Mouse (Mus musculus): ENCODE results near the gene Cfi.

The Cfi gene

GRCm38 (mm10) chr3:129835388-129835934 lies at the start of gene Cfi:
Gene Cfi, plus strand, starts transcription at chr3:129835884.
- DNase-seq (ENCODE audit: low spot score) = no peak

- DNase-seq (ENCODE audit: low spot score) = no peak
Observed at GRCm38 (mm10) chr3:129793801-129794200, 41.9 kb upstream of the Cfi start.

GRCm38 (mm10) chr3:129797341-129797740 lies 38.3 kb upstream of the Cfi start:
- no peak for DNase-seq (ENCODE audit: low spot score)

GRCm38 (mm10) chr3:129798551-129798950 lies 37.1 kb upstream of the Cfi start:
- no peak for DNase-seq (ENCODE audit: low spot score)

GRCm38 (mm10) chr3:129799011-129799410 lies 36.7 kb upstream of the Cfi start:
- no peak for DNase-seq (ENCODE audit: low spot score)

DNA sequence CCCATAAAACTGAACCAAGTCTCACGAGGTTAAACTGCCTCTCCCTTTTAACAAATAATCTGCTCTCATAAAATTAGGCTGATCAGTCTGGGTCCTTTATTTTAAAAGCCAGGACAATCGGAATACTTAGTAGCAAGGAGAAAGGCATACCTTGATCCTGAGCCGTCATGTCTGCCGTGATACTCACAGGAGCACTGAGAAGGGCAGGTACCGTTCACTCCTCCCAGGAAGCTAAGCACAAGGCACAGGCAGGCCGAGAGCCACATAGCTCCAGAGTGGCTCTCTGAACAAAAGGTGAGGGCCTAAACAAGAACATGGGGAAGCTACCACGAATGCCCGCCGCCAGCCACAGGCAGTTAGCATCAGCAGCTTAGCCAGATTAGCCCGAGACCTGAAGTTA lies 31.9 kb upstream of the Cfi start, which contains the start of gene Lrit3:
Gene Lrit3 (minus strand): TSS at position 266 of the 400 bp plus-strand sequence.
- DNase-seq (ENCODE audit: low spot score) = no peak

GRCm38 (mm10) chr3:129820847-129821246 lies 14.8 kb upstream of the Cfi start:
- DNase-seq (ENCODE audit: low spot score) = no peak

- DNase-seq (ENCODE audit: low spot score) = no peak
Observed at GRCm38 (mm10) chr3:129821736-129822135, 13.9 kb upstream of the Cfi start.

DNA sequence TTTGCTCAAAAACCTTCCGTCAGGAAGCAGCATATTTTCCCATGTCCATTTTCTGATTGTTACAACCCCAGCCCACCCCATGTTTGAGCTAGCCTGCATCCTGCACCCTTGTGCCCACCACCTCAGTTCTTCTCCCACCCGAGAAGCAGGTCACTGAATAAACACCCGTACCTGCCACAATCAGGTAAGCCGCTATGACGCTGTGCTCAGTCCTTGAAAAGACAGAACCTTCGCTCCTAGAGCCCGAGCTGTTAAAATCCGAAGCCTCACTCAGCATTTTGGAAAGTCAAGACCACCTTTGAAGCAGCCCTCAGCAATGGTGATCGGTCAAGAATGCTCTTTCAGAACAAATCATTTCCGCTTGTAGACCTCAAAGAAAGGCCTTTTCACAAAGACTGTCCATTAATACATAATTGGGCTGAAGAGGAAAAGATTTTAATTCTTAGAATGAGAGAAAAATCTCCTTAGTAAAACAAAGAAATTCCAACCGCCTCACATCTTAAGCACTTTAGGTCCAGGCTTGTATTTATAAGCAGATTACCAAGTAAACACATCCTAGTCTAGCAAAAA lies 13.4 kb upstream of the Cfi start, which contains the start of gene Rrh:
Gene Rrh (minus strand): TSS at position 382 of the 570 bp plus-strand sequence.
- DNase-seq (ENCODE audit: low spot score) = no peak

- DNase-seq (ENCODE audit: low spot score) = no peak
Observed at GRCm38 (mm10) chr3:129823293-129823692, 12.4 kb upstream of the Cfi start.

- DNase-seq (ENCODE audit: low spot score) = no peak
Observed at GRCm38 (mm10) chr3:129824146-129824545, 11.5 kb upstream of the Cfi start.

DNA sequence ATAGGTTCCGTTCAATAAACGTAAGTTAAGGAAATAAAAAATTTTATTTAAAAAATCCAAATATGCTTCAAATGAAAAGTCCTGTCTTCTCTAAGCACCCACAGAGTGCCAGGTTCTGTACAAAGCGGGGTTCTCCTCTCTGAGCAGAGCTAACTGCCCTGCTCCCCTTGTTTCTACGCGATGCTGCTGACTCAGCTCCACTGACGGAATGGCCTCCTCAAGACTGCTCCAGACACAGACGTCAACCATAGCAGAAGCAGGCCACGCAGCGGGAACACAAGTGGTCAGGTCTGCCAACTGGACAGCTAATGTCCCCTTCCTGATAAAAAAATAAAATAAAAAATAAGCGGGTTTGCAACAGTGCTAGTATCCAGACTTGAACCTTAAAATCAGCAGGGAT lies 10.8 kb upstream of the Cfi start:
- DNase-seq (ENCODE audit: low spot score) = no peak

GRCm38 (mm10) chr3:129826691-129827090 lies 9.0 kb upstream of the Cfi start:
- DNase-seq (ENCODE audit: low spot score) = no peak

- DNase-seq (ENCODE audit: low spot score) = no peak
Observed at GRCm38 (mm10) chr3:129827691-129828090, 8.0 kb upstream of the Cfi start.

DNA sequence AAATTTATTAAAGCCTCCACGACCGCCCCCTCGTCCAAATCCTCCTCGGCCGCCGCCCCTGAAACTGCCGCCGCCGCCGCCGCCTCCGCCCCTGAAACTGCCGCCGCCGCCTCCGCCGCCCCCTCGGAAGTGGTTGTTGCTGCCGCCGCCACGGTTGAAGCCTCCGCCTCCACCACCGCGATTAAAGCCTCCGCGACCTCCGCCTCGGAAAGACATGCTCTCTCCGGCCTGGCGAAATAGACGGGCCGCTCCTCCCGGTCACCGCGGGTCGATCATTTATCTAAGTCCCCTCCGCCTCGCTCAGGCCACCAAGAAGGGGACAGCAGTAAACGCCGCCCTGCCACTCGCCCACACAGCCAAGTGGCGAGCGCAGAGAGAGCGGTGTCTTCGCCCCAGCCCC lies 5.1 kb upstream of the Cfi start:
- DNase-seq (ENCODE audit: low spot score) = no peak

GRCm38 (mm10) chr3:129831035-129831568 lies 4.6 kb upstream of the Cfi start, which contains the start of gene Gar1:
Gene Gar1, minus strand, starts transcription at chr3:129831396.
- DNase-seq (ENCODE audit: low spot score) = peak; percentile 94

DNA sequence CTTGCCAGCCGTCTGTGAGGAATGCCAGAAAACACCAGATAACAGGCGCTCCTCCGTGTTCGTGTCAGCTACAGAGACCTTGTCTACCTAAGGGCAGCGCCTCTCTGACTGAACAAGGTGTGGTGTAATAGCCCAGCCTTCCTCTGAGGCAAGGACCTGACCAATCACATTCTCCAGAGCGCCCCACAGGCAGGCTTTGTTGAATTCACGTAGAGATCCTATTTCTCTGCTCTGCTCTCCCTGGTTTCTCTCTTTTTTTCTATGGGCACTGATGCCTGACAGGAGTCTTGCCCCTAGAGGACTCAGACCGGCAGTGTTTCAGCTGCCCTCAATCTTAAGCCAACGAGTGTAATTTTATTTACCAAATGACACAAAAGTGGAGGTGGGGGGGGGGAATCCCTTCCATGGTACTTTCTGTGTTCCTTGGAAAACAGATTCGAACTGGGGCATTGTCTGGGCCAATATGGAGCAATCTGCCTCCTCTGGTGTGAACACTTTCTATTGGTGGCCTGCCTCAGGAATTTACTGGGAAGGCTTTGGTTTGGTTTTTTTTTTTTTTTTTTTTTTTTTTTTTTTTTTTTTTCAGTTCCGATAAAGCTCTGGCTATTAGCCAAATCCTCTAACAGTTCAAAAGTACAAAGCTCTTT lies 490 bp downstream of the Cfi start:
- no peak for DNase-seq (ENCODE audit: low spot score)

GRCm38 (mm10) chr3:129836965-129837364 lies 1.3 kb downstream of the Cfi start:
- no peak for DNase-seq (ENCODE audit: low spot score)

- no peak for DNase-seq (ENCODE audit: low spot score)
Observed at GRCm38 (mm10) chr3:129838017-129838416, 2.3 kb downstream of the Cfi start.

DNA sequence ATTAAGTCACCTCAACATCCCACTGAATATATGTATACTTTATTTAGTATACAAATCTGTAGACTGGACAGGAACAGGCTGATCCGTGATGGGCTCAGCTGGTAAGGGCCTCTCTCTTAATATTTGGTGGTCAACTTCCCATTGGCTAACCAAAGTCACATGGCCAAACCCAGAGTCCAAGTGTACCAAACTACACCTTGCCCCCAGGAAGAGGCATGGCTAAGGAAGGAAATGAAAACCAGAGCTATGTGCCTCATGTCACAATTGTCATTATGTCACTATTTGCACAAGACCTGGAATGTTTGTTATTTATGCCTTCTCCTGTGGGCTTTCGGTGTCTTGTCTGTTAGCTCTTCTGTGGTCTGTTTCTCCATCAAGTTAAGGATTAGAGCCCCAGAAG lies 10.2 kb downstream of the Cfi start:
- DNase-seq (ENCODE audit: low spot score) = no peak

- DNase-seq (ENCODE audit: low spot score) = no peak
Observed at GRCm38 (mm10) chr3:129846846-129847245, 11.2 kb downstream of the Cfi start.

GRCm38 (mm10) chr3:129862592-129862991 lies 26.9 kb downstream of the Cfi start:
- DNase-seq (ENCODE audit: low spot score) = no peak

- DNase-seq (ENCODE audit: low spot score) = peak; percentile 78
Observed at GRCm38 (mm10) chr3:129863698-129864097, 28.0 kb downstream of the Cfi start.

All from testis, postnatal 14 days (tissue).